Mouse (Mus musculus) forebrain, embryonic 16.5 days (tissue): ENCODE measurements around the gene Gm21943. TPM values are rescaled to one million over a fixed set of nuclear protein-coding genes. Genes with fewer than 3 reads are reported as not detected.
"Not testable (repeated sequence)": the region's sequence is repeated elsewhere in the genome, so short reads cannot be mapped to it uniquely, and the experiment has no call there.

Source experiments
- ATAC-seq: fragments of 200-750 bp; cut with Nextera tagmentation; 2 replicates; pipeline ENCODE4 v1.8.0; 2017; ENCODE audit warnings: mild to moderate bottlenecking, moderate library complexity
- H3K27ac ChIP-seq: fragments of 300-500 bp; sonication (generic); 2 replicates; pipeline ENCODE4 v1.5.1; 2014; ENCODE audit warnings: low read length, control low read depth
- H3K27me3 ChIP-seq: fragments of 300-500 bp; sonication (generic); replicated peaks from 2 replicates; pipeline ENCODE4 v1.6.1; 2014; ENCODE audit warnings: low read length; ENCODE audit not compliant: control insufficient read depth, insufficient read depth
- H3K36me3 ChIP-seq: fragments of 300-500 bp; sonication (generic); 2 replicates; pipeline ENCODE4 v1.6.1; 2014; ENCODE audit not compliant: control insufficient read depth, insufficient read depth
- H3K4me1 ChIP-seq: fragments of 300-500 bp; sonication (generic); replicated peaks from 2 replicates; pipeline ENCODE4 v1.6.1; 2014; ENCODE audit warnings: low read length; ENCODE audit not compliant: control insufficient read depth, insufficient read depth
- H3K4me2 ChIP-seq: fragments of 300-500 bp; sonication (generic); 2 replicates; pipeline ENCODE4 v1.6.1; 2014; ENCODE audit warnings: mild to moderate bottlenecking, low read length, control low read depth
- H3K4me3 ChIP-seq: fragments of 300-500 bp; sonication (generic); replicated peaks from 2 replicates; pipeline ENCODE4 v1.5.1; 2014; ENCODE audit warnings: mild to moderate bottlenecking, low read length, control low read depth
- H3K9ac ChIP-seq: fragments of 300-500 bp; sonication (generic); replicated peaks from 2 replicates; pipeline ENCODE4 v1.6.1; 2014; ENCODE audit warnings: low read depth, low read length, control low read depth
- H3K9me3 ChIP-seq: fragments of 300-500 bp; sonication (generic); 2 replicates; pipeline ENCODE4 v1.6.1; 2016; ENCODE audit warnings: low read length; ENCODE audit not compliant: control insufficient read depth
- WGBS: fragments of 180-500 bp; shearing (Covaris S2); extraction: QIAGEN DNeasy Blood & Tissue Kit; methylation state at CpG from one replicate; pipeline ENCODE4 v1.1.7; 2014; 5-methylcytosine and 5-hydroxymethylcytosine counted together
- polyA plus RNA-seq: library from polyadenylated mRNA; unstranded; fragments of >200 nt; fragmentation: Nextera tagmentation; extraction: Ambion mirVana; gene quantifications from 2 replicates; pipeline ENCODE4 v1.2.1, GENCODE M21; 2015

The Gm21943 gene
- polyA plus RNA-seq: not detected in 2 replicates

GRCm38 (mm10) chrY:57533644-57534043 is at the start of gene Gm21943:
Gene Gm21943, minus strand, starts transcription at chrY:57533744.
- H3K27ac ChIP-seq, H3K4me3 ChIP-seq, H3K9me3 ChIP-seq, H3K36me3 ChIP-seq, H3K27me3 ChIP-seq, H3K4me2 ChIP-seq, H3K9ac ChIP-seq, H3K4me1 ChIP-seq, ATAC-seq: not testable (repeated sequence)
- WGBS: no CpG with 5 or more reads among the region's 4 CpGs

Other genes starting within 250 kb of the Gm21943 start
- not detected in 2 replicates for gene Gm28961, start 172.0 kb upstream of the Gm21943 start, polyA plus RNA-seq